Mouse (Mus musculus) small intestine, adult 2 months (tissue): Measurements from ENCODE around the gene Rhd.

Experiments used
- CTCF ChIP-seq: fragments of 200-500 bp; IDR thresholded peaks from 2 replicates; pipeline ENCODE4 v1.5.1; 2012; ENCODE audit warnings: low read depth, mild to moderate bottlenecking, control low read depth, inconsistent platforms, low read length, moderate library complexity, mixed read lengths; ENCODE audit not compliant: insufficient replicate concordance, insufficient read length; ENCODE audit errors: extremely low read depth
- POLR2A ChIP-seq: fragments of 200-500 bp; IDR thresholded peaks from 2 replicates; pipeline ENCODE4 v1.6.1; 2012; ENCODE audit warnings: low read depth, mild to moderate bottlenecking, control low read depth, inconsistent platforms, low read length, moderate library complexity

DNA sequence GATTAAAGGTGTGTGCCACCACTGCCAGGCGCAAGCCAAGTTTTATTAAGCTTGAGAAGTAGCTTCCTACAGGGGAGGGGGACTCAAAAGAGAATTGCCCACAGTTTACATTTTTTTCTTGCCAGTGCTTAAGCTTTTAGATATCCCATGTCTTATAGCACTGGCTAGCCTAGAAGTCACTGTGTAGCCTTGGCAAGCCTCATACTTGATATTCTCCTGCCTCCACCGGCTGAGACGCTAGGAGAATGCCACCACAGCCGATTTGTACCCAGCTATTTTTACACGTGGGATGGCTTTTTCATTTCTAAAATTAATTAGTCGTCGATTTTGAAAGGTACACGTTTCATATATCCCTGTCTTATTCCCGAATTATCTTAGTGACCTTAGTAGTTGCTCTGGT is 65.9 kb downstream of the Rhd start:
- TF ChIP-seq CTCF (no peak), POLR2A (no peak)
